Mouse (Mus musculus): ENCODE data around the gene Thap3.

Thap3 gene

GRCm38 (mm10) chr4:151983560-151983959 lies 5.2 kb downstream of the Thap3 start:
- no peak for DNase-seq (ENCODE audit: low spot score)

- no peak for DNase-seq (ENCODE audit: low spot score)
Measured at GRCm38 (mm10) chr4:151983043-151983442, 5.8 kb downstream of the Thap3 start.

GRCm38 (mm10) chr4:151981363-151981762 lies 7.4 kb downstream of the Thap3 start:
- DNase-seq (ENCODE audit: low spot score) = peak; percentile 83

DNA sequence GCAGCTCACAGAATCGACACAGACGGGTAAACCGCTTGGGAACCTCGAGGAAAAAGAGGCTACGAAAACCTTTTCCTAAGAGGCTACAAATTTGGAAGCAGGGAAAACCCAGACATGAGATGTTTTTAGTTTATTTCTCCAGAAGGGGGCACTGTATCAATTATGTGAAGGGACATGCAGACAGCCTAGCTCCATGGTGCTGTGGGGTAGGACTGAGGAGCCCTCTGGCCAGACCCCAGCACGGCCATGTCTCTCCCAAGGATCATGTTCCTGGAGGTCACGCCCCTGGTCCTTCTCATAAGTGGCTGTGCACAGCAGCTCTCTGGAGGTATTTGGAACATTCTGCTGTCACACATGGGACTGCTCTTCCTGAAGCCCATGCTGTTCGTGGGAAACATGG lies 8.1 kb downstream of the Thap3 start:
- DNase-seq (ENCODE audit: low spot score) = no peak

- DNase-seq (ENCODE audit: low spot score) = peak; percentile 81
Measured at GRCm38 (mm10) chr4:151977748-151978147, 11.0 kb downstream of the Thap3 start.

DNA sequence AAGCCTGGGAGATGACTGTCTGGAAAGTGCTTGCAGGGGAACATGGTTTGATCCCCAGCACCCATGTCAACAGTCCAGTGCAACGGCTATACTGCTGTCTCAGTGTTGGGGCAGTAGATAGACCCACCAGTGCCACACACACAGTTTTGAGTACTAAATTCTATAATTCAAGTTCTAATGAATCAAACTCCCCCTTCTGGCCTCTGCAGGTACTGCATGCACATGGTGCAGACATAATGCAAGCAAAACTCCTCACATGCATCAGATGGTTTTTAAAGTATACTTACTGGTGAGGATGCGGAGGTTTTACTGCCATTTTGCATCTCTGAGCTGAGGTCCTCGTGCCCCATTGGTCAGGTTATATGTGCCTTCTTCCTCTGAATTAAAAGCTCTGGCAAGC lies 13.4 kb downstream of the Thap3 start:
- no peak for DNase-seq (ENCODE audit: low spot score)

DNA sequence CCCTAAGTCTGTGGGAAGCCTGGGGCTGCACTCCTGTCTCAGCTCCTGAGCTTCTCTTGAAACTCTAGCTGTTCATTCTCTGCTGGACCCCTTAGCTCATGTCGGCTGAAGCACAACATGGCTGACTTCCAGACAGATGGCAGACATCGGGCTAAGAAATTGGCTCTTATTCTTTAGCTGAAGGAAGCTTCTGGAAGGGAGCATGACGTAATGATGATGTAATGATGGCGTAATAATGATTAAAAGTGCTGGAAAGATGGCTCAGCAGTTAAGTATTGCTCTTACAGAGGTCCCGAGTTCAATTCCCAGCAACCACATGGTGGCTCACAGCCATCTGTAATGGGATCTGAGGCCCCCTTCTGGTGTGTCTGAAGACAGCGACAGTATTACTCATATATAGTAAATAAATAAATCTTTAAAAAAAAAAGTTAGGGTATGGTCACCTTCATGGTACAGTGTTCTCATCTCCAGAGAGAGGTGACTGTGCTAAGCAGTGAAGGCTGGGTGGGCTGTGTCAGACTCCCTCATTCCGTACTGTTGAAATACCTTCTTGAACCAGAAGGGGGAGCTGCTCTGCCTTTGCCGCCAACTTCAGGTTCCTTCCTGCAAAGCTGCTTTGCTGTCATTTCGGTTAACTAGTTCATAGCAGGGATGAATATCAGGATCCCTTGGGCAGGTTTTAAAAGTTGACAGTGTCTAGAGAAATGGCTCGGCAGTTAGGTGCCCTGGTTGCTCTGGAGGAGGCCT lies 16.4 kb downstream of the Thap3 start:
- DNase-seq (ENCODE audit: low spot score) = no peak

DNA sequence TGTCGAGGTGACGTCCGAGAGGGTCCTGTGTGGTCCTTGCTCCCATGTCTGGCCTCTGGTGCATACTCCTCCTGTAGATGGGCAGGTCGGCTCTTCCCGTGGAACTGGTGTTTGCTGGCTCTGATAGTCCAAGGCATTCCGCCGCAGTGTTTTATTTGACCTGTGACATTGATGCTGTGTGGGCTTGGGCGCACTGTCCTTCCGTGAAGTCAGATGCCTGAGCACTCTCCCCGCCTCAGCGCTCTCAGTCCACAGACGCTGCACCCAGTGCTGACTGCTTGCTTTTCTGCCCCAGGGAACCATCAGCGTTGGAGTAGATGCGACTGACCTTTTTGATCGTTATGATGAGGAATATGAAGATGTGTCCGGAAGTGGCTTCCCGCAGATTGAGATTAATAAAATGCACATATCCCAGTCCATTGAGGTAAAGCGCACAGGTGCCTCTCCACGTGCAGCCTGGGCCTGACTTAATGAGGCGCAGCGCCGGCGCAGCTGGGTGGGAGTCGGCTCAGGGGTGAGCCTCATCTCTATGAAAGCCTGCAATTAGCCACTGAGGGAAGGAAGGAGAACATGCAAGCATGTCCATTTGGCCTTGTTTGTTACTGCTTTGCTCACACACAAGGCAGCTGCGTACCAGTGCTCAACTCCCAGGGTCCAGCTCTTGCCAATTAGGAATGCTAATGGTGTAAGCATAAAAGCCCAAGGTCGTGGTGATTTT lies 20.4 kb downstream of the Thap3 start:
- DNase-seq (ENCODE audit: low spot score) = no peak

DNA sequence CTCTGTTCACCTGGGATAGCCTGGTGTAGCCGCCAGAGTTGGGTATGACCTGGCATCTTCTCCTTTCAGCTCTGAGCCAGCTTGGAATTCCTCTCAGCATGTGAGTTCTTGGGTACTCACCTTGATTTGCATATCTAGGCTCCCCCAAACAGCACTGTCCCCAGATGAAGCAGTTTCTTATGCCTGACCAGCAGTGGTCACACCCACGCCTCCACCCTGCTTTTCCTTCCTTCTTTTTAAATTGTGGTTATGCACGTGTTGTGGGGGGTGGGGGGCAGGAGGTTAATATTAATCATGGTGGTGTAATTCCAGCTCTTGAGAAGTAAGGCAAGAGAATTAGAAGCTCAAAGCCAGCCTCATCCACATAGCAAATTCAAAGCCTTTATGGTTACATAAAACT lies 26.0 kb downstream of the Thap3 start:
- no peak for DNase-seq (ENCODE audit: low spot score)

DNA sequence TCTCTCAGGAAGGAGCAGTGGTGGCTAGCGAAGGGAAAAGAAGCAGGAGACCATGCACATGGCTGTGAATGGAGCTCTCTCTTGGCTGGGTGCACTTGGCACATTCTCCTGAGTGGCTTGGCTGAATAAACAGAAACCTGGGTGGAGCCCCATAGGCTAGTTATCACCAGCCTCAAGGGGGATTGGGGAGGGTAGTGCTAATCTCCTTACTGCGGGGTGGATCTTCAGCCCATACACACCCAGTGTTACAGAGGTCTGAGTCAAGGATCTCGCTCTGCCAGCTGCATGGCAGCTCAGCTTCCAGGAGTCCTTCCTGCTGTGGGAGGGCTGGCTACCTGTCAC lies 28.3 kb downstream of the Thap3 start:
- no peak for DNase-seq (ENCODE audit: low spot score)

GRCm38 (mm10) chr4:151959849-151960512 lies 28.8 kb downstream of the Thap3 start:
- no peak for DNase-seq (ENCODE audit: low spot score)

DNA sequence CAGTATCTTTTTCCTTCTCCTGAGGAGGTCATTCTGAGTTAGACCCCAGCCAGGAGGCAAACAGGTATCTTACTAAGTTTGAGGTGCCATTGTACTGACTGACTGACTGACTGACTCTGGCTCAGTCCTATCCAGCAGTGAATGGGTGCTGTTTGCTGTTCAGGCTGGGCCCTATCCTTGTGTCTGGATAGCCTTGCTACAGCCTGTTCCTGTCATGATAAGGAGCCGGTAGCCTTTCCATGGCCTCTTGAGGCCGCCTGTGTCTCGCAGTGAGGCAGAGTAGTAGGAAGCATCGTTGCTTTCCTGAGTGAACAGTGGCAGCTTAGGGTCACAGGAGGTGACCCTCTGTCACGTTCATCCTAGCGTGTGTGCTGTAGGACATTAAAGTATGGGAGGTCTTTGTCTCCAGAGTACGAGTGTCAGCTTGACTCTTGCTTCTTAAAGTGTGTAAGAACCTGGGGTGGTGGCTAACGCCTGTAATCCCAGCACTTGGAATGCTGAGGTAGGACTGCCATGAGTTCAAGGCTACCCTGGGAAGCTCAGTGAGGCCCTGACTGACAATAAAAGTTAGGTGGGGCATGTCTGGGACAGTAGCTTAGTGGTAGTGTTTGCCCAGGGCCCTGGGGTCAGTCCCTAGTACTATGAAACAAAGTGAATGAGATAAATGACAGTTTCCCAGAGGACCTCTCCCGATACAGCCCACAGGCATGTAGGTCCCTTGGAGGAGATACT lies 31.0 kb downstream of the Thap3 start:
- no peak for DNase-seq (ENCODE audit: low spot score)

DNA sequence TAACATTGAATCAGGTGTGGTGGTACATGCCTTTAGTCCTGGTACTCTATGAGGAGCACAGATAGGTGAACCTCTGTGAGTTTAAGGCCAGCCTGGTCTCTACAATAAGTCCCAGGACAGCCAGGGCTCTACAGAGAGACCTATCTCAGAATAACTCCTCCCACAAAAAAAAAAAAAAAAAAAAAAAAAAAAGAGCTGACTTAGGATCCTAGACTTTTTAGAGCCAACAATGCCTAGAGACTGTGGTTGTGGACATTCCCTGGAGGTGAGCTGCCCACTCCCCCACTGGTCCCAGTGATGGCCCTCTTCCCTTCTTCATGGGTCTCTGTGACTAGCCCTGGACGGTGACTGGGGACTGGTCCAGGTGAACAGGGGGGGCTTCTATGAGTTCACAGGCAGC lies 33.0 kb downstream of the Thap3 start:
- no peak for DNase-seq (ENCODE audit: low spot score)

- no peak for DNase-seq (ENCODE audit: low spot score)
Measured at GRCm38 (mm10) chr4:151953209-151953608, 35.6 kb downstream of the Thap3 start.

- no peak for DNase-seq (ENCODE audit: low spot score)
Measured at GRCm38 (mm10) chr4:151948497-151949471, 40.0 kb downstream of the Thap3 start.

- DNase-seq (ENCODE audit: low spot score) = no peak
Measured at GRCm38 (mm10) chr4:151946211-151946610, 42.6 kb downstream of the Thap3 start.

- DNase-seq (ENCODE audit: low spot score) = no peak
Measured at GRCm38 (mm10) chr4:151938089-151938488, 50.7 kb downstream of the Thap3 start.

DNA sequence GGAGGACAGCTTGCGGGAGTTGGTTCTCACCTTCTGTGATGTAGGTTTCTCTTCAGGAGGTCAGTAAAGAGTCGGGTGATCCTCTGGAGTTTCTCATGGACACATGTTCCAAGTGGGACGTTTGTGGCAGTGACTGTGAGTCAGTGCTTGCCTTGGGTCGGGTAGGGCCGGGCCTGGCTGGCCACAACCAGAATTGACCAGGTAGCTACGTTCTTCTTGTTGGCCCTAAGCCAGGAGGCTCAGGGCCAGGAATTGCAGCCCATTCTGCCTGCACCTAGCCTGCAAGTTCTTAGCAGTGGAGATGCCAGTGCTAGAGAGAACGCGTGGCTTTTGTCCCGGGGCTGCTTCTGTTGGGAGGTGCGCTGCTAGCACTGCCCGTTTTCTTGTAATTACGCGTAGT lies 51.4 kb downstream of the Thap3 start:
- DNase-seq (ENCODE audit: low spot score) = no peak

DNA sequence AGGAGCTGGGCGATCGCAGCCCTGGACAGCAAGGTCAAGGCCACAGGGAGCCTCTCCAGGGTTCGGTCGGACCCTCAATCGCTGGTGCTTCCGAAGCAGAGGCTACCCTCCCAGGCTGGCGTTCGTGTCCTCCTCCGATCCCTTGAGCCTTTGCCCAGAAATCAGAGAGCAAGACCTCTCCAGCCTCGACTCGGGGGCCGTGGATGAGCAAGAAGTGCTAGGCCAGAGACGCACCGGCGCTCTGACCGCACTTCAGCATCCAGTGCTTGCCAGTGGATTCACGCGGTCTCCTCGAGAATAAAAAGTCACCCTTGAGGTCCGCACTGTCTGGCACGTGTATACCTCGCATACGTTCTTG lies 54.6 kb downstream of the Thap3 start:
- DNase-seq (ENCODE audit: low spot score) = no peak

DNA sequence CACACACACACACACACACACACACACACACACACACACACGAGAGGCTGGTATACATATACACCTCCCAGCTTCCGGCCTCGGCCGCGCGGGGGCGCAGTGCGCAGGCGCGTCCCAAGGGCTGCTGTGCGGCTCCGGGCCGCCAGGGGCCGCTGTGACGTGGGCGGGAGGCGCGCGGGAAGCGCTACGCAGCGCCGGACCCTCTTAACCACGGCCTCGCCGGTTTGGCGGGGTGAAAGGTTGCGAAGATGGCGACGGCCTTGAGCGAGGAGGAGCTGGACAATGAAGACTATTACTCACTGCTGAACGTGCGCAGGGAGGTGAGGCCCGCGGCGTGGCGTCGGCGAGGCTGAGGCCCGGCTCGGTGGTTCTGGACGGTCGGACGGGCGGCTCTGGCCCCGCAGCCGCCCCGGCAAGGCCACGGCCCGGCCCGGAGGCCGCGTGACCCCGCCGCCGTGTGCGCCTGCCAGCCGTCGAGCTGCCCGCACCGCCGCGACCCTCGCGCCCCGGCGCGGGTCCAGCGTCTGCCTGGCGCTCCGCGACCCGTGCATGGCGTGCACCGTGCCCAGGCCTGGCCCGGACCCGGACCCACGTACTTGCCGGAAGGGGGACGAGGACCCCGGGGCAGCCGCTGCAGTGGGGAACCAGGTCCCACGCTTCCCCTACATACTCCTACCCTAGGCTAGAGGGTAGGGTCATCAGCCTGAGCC lies 55.1 kb downstream of the Thap3 start, which contains the start of gene Dnajc11:
Dnajc11 (plus strand) TSS at position 187 of the 710 bp plus-strand sequence.
- DNase-seq (ENCODE audit: low spot score) = peak; percentile 93
